Mouse (Mus musculus): ENCODE measurements around the gene Paxbp1.
"Not testable (repeated sequence)": the region's sequence is repeated elsewhere in the genome, so short reads cannot be mapped to it uniquely, and the experiment has no call there.

Gene Paxbp1

DNA sequence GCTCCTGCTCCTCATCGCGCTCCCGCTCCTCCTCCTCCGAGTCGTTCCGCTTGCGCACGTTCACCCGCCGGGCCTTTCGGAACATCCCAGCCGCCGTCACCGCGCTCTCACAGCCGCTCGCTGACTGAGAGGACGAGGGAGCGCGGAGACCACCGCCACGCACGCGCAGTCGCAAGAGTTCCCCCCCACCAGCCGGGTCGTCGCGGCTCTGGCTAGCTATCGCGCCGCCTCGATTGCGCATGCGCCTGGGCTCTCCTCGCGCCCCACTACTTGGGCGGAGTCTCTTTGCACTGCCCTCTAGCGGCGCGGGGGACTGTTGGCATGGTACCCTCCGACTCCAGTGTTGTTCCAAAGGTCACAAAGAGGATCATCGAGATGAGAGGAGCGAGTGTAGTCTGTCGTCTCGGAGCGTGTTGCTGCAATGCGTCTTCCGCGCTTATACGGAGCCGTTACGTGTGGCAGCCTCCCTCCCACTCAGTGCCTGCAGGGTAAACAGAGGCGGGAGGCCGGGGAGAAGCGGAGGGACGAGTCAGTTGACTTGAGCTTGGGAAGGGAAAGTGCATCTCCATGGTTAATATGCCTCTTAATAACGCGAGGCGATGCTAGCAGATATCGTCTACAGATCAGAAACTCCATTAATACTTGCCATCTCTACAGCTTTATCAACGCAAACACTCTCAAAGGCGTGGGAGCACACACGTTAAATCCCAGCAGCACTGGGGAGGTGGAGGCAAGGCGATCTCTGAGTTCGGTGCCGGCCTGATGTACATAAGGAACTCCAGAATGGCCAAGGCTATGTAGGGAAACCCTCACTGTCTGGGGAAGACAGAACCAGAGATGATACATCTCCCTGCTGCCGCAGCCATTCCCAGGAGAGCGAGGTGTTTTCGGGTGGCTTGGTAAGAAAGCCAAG is at the start of gene Paxbp1:
Gene Paxbp1 (minus strand): TSS at position 274 of the 913 bp plus-strand sequence.
- DNase-seq, result peak; percentile 99

DNA sequence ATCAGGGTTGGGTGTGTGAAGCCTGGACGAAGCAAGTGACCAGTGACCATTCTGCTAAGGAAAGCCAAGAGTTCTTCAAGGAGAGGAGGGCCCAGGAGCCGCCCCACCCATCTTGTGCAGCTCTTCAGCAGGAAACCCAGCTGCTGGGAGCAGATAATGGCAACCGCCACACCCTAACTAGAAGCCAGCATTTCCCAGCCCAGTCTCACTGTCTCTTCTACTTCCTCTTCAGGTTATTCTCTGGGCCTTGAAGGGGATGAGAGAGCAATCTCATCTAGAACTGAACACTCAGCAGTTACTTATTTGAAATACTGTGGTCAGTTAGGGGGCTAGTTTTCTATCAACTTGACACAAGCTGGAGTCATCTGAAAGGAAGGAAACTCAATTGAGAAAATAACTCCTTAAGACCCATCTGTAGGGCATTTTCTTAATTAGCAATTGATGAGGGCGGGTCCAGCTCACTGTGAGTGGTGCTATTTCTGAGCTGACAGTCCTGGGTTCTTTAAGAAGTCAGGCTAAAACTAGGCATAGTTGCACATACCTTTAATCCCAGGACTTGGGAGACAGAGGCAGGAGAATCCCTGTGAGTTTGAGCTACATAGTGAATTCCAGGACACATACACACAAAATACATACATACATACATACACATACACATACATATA is 42.4 kb upstream of the Paxbp1 start:
- no peak for DNase-seq

DNA sequence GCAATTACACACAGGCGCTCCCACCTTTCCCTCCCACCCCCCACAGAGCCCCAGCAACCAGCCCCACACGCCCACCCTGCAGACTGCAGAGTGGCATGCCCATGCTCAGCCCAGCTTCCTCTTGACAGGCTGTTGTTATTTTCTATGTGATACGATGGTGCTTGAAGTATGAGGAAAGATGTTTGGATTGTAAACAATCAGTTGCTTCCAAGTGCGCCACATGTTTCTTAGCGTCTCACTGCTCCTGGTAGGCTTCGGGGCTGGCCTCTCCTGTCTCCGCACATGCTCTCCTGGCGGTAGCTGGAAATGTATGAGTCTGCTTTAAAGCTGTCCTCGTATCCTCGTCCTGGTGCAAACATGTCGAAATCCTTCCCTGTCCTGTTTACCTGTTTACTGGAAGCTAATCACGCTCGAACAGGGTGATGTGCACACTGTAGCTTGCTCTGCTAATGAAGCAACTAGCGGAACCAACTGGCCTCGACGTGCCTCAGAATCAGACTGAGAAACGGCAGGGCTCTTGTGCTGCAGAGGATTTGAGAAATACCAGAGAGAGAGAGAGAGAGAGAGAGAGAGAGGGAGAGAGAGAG is 41.0 kb upstream of the Paxbp1 start:
- peak; percentile 27 for DNase-seq

DNA sequence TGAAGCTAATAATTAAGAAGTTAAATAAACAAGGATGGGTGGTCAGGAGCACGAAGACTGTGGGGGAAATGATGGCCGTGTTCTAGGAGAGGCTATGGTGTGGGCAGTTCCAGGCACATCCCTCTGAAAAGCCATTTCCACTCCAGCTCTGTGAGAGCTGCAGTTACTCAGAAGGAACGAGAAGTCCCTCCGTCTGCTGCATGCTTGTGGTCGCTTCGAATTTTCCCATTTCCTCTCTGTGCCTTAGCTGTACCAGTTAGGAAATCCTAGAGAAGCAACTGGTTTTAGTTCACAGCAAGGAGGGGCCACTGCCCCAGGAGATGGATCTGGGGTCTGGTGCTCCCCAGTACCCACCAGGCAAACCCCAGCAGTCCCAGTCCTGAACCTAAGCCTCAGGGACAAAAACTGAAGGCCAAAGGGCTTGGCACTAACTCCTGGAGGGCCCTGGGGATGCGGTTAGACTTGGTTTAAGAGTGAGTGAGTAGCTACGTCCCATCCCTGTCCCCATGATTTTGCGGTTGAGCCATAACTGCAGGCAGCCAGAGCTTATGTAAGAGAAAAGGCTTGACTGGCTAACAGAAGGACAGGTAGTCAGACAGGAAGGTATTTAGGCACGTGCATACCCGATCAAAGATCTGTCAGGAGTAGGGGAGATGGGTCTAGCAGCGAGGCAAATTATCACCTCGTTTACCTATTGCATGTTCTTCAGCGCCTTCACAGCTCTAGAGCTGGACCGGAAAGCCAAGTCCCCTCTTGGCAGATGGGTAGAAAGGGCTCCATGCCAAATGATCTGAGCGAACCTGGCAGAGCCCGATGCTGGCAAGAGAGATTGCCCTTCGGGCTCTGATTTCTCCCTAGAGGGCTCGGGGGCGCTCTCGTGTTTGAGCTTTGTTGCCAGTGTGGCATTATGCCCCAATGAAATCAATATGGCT is 40.2 kb upstream of the Paxbp1 start:
- peak; percentile 87 for DNase-seq

DNA sequence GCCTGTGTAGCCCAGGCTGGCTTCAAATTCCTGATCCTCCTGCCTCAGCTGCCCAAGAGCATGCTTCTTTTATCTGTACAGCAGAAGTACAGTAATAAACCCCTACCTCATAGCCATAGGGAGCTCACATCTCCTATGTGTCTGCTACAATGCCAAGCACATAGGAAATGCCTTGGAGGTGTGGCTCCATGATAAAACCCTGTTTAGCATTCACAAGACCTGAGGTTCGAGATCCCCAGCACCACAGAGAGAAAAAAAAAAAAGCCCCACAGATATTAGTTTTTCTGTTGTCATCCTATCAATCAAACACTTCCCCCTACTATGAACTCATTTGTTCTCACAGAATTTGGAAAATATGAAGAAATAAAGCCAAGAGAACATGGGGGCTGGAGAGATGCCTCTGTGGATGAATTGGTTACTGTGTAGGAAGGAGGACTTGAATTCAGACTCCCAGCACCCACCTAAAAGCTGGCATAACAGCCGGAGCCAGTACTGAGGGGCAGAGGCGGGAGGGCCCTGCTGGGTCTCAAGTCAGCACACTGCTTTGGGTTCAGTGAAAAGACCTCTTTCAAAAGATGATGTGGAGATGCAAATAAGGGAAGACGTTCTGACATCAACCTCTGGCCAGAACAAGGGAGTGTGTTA is 38.8 kb upstream of the Paxbp1 start:
- no peak for DNase-seq

DNA sequence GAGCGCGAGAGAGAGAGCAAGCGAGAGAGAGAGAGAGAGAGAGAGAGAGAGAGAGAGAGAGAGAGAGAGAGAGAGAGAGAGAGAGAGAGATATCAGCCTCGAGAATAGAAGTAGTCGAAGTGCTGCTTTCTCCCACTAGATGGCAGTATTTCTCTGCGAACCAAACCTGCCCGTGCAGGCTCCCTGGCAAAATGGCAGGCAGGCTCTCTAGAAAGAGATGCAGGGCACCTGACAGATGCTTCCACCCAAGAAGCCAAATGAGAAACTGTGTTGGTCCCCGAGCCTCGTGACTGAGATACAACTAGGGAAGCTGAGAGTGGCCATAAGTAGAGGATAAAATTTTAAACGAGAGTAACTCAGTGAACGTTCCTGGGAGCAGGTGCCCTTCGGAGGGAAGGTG is 37.2 kb upstream of the Paxbp1 start:
- DNase-seq, result peak; percentile 75

DNA sequence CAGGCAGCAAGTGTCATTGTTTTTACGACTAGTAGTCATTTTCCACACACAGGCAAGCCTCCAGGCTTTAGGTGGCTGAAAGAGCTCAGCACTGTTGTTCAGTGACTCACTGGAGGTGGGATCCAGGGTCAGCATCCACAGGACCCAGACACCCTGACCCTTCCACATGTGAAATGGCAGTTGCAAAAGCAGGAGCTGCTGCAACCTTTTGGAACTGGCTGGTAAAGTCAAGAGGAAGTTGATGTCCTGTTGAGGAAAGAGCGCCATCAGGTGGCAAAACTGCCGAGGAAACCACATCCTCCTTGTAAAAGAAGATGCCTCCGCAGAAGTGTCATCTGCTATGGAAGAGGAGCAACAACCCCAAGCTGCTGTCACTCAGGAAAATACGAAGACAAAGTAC is 31.8 kb upstream of the Paxbp1 start:
- no peak for DNase-seq

DNA sequence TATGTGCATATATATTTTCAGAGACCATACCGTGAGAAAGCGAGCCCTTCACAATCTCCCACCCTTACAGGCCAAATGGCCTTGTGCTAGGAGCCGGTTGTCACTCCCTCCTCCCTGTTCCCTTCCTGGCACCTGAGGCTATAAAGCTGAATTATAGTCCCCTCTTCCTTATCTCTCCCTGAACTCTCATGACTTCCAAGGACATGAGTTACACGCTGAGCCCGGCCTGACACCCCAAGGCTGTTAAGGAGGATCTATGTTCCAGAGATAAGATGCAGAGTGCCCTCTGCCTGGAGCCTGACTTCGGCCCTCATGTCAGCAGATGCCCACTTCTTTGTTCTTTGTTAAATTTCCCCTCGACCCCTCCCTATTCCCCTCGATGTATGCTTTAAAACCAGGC is 31.1 kb upstream of the Paxbp1 start:
- not testable (repeated sequence) for DNase-seq

DNA sequence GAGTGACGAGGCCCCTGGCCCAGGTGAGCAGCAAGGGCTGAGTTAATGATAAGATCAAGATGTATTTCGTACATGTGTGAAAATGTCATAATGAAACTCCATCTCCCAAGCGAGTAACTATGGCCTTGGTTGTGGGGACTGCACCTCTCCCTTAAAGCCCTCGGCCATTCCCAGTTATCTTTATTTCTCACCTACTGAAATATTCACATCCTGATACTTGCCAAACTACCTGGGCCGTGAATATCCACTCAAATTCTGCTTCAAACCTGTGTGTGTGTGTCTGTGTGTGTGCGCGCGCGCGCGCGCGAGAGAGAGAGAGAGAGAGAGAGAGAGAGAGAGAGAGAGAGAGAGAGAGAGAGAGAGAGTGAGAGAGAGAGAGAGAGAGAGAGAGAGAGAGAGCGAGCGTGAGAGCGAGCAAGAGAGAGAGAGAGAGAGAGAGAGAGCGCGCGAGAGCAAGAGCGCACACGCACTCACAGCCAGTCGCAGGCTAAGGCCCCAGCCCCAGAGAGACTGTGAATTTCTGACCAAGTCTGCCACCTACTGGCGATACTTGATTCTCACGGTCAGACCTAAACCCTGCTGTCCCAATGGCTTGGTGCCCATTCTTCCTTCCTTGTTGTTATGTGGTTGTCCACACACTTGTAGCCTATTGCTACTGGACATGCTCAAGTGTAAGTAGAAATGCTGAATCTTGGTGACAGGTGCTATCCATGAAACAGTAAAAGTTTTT is 29.0 kb upstream of the Paxbp1 start:
- DNase-seq, result peak; percentile 88

DNA sequence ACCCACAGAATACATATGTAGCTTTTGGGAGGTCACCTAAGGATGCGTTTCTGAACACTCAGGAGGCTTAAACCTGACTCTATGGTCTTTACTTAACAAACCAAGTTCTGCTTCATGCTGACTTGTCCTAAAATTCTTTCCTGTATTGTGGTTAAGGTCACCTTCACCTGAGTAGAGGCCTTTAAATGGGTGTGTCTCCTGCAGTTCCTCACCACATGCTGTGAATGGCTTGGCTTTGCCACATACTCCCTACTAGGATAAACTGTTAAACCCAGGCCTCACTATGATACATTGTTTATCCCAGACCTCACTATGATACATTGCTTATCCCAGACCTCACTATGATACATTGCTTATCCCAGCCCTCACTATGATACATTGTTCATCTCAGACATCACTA is 27.9 kb upstream of the Paxbp1 start:
- DNase-seq, result no peak

DNA sequence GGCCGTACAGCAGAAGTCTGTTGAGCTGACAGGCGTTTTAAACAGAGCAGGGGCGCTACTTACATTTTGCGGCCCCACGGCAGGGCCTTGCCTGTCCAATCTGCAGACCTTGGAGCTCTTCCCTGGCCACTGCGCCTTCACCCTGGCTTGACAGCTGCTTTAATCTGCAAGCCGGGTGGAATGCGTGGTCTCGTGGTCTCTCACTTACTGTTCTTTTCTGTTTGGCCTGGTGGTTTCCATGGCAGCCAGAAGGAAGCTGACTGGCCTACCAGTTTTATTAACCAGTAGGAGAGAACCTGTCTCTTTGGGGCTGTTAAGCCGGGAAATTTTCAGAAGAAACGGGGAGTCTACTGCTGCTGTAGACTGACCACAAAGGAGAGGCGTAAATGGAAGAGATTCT is 24.6 kb upstream of the Paxbp1 start:
- no peak for DNase-seq

DNA sequence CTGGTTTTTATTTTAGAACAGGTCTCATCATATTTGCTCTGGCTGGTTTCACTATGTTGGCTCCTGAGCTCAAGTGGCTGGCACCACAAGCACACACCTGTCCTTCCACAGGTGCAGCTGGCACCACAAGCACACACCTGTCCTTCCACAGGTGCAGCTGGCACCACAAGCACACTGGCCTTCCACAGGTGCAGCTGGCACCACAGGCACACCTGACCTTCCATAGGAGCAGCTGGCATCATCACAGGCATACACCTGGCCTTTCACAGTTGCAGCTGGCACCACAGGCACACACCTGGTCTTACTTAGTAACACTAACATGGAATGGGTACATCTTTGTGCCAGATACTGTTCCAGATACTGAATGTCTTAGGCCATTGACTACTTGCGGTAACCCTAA is 22.8 kb upstream of the Paxbp1 start:
- DNase-seq, result no peak

DNA sequence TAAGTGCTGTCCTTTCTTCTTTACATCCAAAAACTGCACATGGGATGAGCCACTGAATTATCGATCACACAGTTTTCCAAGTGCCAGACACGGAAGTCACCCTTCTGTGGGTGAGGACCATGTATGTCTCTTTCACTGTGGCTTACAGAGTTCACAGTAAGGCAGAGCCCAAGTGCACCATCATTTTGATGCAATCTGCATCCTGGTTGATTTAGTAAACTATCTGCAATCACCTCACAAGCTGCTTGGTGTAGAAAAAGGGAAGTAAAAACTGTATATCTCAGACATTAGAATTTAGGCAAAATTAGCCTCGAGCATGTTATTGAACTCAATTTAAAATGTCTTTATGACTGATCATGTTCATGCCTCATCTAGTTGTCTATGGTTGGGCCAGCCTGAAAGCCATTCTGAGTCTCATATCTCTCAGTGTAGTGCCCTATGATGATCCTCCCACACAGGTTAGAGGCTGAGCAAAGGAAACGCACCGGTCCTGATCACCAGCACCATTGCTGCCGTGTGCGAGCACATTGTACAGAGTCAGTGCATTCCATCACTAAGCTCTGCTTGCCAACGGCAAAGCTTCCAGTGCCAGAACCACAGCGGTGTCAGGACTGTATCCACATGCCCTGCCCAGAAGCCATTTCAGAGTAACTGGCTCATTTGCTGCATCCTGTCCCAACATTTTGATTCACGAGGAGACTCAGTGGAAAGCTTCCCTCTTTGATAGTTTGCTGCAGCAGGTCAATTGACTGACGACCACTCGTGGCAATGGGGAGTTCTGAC is 20.4 kb upstream of the Paxbp1 start:
- no peak for DNase-seq

DNA sequence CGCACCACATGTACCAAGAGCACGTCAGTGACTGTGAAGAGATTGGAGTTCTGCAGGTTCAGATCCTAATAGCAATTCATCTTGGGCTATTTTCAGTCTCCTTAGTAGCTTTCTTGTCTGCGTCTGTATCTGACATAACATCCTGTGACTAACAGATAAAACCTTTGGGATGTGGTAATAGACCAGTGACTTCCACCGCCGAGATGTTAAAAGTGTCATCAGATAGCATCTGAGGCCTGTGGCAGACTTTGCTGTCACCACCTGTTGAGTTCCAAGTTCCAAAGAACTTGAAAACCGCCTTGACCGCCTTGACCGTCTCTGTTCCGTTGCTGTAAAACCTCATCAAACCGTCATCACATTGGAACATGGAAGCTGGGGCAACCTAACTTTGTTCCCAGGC is 19.4 kb upstream of the Paxbp1 start:
- DNase-seq, result no peak

DNA sequence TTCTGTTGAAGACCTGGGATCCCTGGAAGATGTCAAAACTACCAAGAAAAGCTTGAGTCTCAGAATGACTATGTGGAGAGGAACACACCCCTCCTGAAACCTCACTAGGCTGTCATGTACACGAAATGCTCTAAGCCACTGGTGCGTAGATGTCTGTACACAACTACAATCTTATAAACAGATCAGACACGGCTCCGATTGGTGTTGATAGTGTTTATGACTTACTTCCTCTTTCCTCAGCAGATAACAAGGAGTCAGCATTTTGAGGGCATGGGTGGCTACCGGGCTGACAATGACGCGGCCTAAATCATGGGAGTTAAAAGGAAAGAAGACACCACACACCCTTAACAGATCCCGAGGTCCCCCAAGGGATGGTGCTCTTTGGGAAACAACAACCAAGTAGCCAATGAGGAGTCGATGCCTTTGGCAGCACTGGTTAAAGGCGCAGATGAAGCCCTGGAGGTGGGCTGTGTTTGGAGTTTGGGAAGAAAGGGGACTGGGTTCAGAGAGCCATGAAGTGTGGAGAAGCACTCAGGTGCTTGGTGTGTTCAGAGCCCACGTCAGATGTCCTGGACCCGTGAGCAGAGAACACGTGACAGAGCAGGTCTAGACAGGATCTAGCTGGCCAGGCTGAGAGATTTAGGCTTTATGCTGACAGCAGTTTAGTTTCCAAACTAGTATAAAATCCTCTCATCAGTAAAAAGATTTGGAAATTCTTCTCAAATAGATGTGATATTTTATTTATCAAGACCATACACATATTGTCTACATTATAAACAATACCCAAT is 17.4 kb upstream of the Paxbp1 start:
- DNase-seq, result no peak

DNA sequence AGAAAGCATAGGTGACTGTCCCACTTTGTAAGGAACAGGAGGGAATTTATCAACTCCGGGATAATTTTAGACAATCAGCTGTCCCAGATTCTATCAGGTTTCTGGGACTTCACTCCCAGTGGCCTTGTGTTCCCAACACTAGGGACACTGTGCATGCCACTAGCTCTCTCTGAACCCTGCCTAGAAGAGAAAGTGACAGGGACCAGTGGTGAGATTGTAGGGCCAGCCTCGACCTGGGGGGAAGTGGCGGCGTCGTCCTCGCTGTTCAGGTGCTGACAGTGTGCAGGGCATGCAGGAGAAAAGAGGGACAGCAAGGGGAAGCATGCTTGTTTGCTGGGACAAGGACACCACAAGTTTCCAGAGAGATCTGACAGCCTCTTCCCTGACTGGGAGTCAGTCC is 13.4 kb upstream of the Paxbp1 start:
- no peak for DNase-seq

DNA sequence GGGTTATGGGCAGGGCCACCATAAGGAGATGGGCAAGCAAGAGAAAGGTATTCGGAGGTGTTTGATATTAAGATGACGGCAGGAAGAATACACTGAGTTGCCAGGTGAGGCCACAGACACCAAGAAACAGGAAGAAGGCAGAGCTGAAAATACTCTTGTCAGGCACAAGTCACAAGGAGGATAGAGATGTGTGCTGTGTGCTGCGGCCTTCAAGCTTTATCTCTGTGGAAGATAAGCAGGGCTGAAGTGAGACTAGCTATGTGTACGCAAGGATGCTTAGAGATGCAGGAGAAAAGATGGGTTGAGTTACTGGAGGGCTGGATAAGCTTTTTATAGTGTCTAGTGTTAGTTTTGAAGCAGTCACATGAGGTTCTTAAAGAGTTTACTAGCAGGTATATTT is 12.9 kb upstream of the Paxbp1 start:
- DNase-seq, result no peak

DNA sequence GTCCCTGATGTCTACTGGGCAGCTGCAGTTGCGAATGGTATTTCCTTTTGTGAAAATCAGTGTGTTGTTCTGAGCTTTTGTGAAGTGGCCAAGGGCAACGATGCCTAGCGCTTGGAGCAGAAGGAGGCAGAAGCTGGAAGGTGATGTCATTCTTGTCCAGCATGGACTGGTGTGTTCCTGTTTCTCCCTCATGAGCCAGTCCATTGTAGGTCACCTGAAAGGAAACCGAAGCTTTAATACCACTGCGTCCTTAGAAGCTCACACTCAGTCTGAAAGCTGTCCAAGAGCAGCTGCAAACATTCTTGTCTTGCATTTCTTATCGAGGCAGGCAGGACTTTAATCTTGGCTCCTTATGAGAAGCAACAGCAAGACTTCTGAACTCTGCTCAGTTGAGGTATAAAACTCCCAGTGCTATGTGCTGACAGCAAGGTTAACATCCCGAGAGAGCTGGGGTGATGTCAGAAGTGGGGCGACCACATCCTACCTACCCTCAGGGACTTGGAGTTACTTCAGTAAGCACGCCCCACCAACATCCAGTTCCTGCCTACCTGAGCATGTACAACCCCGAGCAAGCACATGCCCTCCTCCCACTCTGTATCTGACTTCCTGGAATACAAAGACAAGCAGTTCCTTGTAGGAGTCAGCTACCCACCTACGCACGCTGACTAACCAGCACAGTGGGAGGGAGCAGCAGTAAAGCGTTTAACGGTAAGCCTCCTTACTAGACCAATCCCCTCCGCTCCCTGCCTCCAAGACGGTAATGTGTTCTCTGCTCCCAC is 11.9 kb upstream of the Paxbp1 start:
- no peak for DNase-seq

DNA sequence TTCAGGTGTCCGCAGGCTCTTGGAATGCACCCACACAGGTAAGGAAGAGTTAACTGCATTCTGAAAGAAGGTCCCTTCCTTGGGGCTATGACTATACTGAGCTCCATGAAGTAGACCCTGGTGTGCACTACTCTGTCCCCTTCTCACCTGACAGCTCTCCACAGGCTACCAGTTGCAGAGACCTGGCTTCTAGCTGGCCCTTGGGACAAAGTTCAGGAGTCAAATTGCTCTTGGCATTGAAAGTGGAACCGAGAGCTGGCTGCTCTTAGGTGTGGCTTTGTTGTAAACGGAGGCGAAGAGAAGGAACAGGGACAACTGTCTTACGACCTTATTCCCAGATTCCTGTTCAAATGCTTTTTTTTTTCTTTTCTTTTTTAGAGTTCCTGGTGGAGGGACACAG is 10.8 kb upstream of the Paxbp1 start:
- no peak for DNase-seq
